Mouse (Mus musculus): Measurements from ENCODE around the gene Rbm47.

GRCm38 (mm10) chr5:66080529-66081220 is 92.2 kb downstream of the Rbm47 start:
- TF ChIP-seq EP300 (IDR thresholded peaks at IDR 0.05) (no peak), CTCF (IDR thresholded peaks at IDR 0.05) (no peak)

All from lung, postnatal 0 days (tissue).